Mouse (Mus musculus): ENCODE measurements at regions not wholly inside any gene's neighbourhood (a gene's known extent, or its start where the extent isn't known, plus 50 kb on each side); places are given as distances from the start of the nearest gene placed in this dataset.
A peak's percentile ranks its signal among the peaks of the same experiment; 100 is the strongest.

DNA sequence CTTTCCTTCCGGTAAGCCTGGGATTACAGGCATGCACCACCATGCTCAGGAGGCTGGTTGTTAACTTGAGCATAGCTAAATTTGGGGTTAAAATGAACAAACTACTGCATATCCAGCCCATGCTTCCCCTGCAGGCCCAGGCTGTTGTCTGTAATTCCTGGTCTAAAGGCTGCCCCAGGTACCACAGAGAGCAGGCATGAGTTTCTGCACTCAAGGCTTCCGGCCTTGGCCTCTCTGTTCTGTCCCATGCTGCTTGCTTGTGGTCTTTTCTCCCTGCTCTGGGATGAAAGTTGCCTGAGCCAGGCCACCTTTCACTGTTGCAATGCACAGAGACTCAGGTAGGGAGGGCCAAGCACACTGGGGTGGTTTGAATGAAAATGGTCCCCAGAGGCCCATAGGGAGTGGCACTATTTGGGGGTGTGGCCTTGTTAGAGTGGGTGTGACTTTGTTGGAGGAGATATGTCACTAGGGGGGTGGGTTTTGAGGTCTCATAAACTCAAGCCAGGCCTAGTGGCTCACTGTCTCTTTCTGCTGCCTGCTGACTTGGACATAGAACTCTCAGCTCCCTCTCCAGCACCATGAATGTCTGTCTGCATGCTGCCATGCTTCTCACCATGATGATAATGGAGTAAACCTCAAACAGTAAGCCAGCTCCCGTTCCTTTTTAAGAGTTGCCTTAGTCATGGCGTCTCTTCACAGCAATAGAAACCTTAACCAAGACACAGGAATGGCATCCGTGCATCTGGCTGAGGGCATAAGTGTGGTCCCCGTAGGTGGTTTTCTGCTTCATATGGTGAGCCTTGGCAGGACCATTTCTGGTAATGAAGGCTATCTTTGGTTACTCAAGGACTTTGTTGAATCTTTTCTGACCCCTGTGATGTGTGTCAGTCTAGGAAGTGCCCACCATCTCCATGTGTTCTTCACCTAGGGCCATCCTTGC lies 86.7 kb upstream of the Zfp366 start:
- no peak for DNase-seq (ENCODE audit: low read depth, low spot score)

- DNase-seq (ENCODE audit: low read depth, low spot score): no peak
Measured at GRCm38 (mm10) chr13:99096837-99097236, 87.8 kb upstream of the Zfp366 start.

GRCm38 (mm10) chr13:99095006-99095405 lies 89.6 kb upstream of the Zfp366 start:
- no peak for DNase-seq (ENCODE audit: low read depth, low spot score)

DNA sequence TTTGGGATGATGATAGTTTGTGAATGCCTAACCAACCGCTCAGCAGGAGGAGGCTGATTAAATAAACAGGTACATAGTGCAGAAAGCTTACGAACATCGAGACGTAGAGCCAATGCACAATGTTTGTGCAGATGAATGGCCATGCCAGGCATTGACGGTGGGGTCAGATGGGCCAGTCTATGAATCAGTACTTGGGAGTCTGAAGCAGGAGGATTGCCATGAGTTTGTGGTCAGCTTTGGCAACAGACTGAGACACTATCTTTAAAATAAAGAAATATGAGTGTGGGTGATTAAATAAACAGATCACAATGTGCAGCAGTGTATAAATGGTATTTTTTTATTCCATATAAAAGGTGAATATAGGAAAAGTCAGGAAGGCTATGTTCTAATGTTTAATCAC lies 90.4 kb upstream of the Zfp366 start:
- DNase-seq (ENCODE audit: low read depth, low spot score): no peak

GRCm38 (mm10) chr13:99093269-99093668 lies 91.4 kb upstream of the Zfp366 start:
- DNase-seq (ENCODE audit: low read depth, low spot score): peak; percentile 77

DNA sequence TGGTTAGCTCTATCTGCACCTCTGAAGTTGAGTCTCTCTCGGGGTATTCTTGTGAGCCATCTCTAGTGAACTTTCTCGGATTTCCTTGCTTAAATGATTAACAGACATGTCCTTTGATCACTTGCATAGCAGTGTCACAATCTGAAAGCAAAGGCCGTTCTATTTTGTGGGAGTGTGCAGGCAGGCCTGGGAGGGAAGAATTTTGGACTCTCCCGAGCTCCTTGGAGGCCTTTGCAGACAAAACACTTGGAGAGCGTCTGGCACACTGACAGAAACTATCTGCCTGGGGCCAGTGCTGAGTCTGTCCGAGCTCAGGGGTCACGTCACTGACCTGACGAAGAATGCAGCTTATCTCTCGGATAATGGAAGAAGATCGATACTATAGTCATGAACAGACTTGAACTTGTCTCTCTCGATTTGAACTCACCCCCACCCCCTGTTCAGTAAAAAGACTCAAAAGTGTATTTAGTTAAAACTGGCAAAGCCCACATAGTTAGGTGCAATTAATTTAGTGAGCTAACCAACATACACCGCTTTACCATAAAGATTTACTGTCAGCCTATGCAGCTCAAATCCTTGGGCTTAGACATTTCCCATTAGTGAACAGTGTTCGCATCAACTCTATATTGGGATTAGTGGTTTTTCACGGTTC lies 92.2 kb upstream of the Zfp366 start:
- no peak for DNase-seq (ENCODE audit: low read depth, low spot score)

GRCm38 (mm10) chr13:99091562-99092278 lies 92.9 kb upstream of the Zfp366 start:
- no peak for DNase-seq (ENCODE audit: low read depth, low spot score)

DNA sequence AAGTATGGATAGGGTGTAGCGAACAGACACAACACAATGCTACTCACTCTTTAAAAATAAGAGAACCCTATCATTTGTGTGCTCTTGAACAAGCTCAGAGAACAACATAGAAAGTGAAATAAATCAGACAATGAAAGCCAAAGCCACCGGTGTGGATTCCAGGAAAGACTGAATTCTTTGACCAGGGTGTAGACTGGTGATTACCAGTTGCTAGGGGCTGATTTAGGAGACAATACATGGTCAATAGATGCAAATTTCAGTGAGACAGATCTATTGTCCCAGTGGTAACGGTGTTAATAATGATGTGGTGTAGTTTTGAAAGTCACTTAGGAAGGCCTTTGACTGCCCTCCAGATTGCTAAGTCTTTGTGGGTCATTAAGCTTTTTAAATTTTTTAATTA lies 94.3 kb upstream of the Zfp366 start:
- DNase-seq (ENCODE audit: low read depth, low spot score): no peak

GRCm38 (mm10) chr13:99088285-99088684 lies 96.3 kb upstream of the Zfp366 start:
- DNase-seq (ENCODE audit: low read depth, low spot score): no peak

DNA sequence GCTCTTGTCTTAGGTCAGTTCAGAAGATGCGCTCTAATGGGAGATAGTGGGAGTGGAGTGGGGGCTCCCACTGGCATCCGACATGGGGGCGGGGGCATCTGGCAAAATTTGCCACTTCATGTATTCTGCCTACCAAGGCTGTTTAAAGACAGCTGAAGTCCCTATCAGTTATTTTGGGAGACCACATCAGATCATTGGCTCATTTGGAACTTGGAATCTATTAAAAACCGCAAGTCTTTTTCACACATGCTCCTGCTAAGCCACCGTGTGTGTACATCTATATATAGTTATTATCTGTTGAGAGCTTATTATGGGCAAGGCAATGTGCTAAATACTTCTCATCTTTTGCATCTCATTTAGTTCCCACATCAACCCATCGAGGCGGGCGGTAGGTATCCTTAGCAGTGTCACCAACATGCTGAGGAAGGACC lies 95.0 kb upstream of the 1700024P04Rik start:
- no peak for DNase-seq (ENCODE audit: low read depth, low spot score)

GRCm38 (mm10) chr13:99078643-99079042 lies 94.3 kb upstream of the 1700024P04Rik start:
- no peak for DNase-seq (ENCODE audit: low read depth, low spot score)

DNA sequence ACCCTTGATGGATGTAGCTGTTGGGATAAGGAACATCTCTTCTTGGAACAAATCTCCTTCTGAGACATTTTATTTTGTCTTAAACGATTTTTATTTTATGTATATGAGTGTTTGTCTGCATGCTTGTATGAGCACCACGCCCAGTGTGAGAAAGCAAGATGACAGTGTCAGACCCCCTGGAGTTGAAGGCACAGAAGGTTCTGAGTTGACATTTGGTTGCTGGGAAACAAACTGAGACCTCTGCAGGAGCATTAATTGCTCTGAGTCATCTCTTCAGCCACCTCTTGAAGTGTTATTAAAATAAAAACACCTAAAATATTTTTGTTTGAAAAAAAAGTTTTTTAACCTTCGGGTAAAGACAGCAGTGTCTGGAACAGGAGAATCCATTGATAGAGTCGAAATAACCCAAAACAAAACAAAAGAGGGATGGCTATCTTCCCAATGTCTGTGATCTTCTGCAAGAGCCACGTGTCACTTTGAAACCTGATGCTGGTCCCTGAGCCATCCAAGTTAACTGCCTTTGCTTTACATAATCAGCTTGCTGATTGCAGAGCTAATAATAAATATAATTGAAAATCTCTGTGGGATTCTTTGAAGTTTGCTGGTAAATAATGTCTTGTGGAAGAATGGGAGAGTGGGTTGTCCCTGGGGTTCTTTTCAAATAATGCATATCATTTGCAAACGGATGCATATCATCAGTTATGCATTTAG lies 92.8 kb upstream of the 1700024P04Rik start:
- no peak for DNase-seq (ENCODE audit: low read depth, low spot score)

GRCm38 (mm10) chr13:99075467-99075866 lies 91.1 kb upstream of the 1700024P04Rik start:
- DNase-seq (ENCODE audit: low read depth, low spot score): no peak

GRCm38 (mm10) chr13:99071821-99072414 lies 87.6 kb upstream of the 1700024P04Rik start:
- DNase-seq (ENCODE audit: low read depth, low spot score): no peak

DNA sequence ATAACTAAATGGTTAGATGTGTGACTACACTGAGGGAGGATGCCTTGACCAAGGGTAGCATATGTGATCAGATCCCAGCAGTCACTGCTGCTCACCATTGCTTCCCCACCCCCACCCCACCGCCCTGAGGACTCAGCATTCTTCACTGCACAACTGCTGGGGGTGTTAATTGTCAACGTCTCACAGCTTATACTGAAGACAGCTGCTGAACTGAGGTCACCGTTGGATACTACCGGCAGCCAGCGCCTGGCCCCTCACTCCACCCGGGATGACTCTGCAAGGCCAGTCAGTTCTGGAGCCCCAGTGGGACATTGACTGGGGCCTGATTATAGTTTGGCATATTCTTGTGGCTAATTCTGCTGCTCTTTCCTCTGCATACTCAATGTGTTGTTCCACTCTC lies 87.0 kb upstream of the 1700024P04Rik start:
- DNase-seq (ENCODE audit: low read depth, low spot score): no peak

GRCm38 (mm10) chr13:99069767-99070166 lies 85.4 kb upstream of the 1700024P04Rik start:
- no peak for DNase-seq (ENCODE audit: low read depth, low spot score)

GRCm38 (mm10) chr13:99067504-99067903 lies 83.1 kb upstream of the 1700024P04Rik start:
- no peak for DNase-seq (ENCODE audit: low read depth, low spot score)

- DNase-seq (ENCODE audit: low read depth, low spot score): no peak
Measured at GRCm38 (mm10) chr13:99063431-99063830, 79.1 kb upstream of the 1700024P04Rik start.

DNA sequence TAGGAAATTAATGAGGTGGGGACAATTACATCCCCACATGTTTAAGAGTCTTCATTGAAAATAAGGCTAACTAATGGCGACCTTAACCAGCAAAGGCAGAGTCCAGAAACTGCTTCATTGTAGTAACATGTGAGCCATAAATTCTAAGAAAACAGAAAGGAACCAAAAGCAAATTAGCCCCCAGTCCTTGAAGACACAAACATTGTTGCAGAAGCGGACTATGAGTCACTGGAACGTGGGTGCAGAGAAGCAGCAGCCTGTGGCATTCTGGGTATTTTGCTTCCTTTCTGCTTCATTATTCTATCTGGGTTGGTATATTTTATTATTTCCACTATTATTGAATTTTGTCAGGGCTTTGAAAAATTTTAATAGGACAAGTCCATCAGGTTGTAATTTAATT lies 78.6 kb upstream of the 1700024P04Rik start:
- no peak for DNase-seq (ENCODE audit: low read depth, low spot score)

- DNase-seq (ENCODE audit: low read depth, low spot score): no peak
Measured at GRCm38 (mm10) chr13:99058131-99058970, 74.0 kb upstream of the 1700024P04Rik start.

Measured in A20 (cell line).